Mouse (Mus musculus) cerebellum, adult 2 months (tissue): ENCODE data around the gene Elmsan1.

Experiments
- CTCF ChIP-seq: fragments of 200-500 bp; IDR thresholded peaks from 2 replicates; pipeline ENCODE4 v1.5.1; 2011; ENCODE audit warnings: low read depth, mild to moderate bottlenecking, control low read depth, low read length, moderate library complexity, borderline replicate concordance; ENCODE audit not compliant: insufficient read depth
- POLR2A ChIP-seq: fragments of 200-500 bp; IDR thresholded peaks from 2 replicates; pipeline ENCODE4 v1.6.1; 2011; ENCODE audit warnings: low read length, control low read depth, borderline replicate concordance; ENCODE audit not compliant: insufficient read depth

GRCm38 (mm10) chr12:84188881-84189444 is 29.7 kb downstream of the Elmsan1 start:
- TF ChIP-seq POLR2A (no peak), CTCF (no peak)
